Mouse (Mus musculus) MEL-GATA-1-ER (cell line): ENCODE results near the gene 4833427G06Rik.
"Not testable (repeated sequence)": the region's sequence is repeated elsewhere in the genome, so short reads cannot be mapped to it uniquely, and the experiment has no call there.

Experiments
- DNase-seq: peaks from one replicate; pipeline ENCODE4 v3.0.0-alpha.2; 2012; ENCODE audit warnings: low read depth; ENCODE audit errors: extremely low read depth

4833427G06Rik gene

DNA sequence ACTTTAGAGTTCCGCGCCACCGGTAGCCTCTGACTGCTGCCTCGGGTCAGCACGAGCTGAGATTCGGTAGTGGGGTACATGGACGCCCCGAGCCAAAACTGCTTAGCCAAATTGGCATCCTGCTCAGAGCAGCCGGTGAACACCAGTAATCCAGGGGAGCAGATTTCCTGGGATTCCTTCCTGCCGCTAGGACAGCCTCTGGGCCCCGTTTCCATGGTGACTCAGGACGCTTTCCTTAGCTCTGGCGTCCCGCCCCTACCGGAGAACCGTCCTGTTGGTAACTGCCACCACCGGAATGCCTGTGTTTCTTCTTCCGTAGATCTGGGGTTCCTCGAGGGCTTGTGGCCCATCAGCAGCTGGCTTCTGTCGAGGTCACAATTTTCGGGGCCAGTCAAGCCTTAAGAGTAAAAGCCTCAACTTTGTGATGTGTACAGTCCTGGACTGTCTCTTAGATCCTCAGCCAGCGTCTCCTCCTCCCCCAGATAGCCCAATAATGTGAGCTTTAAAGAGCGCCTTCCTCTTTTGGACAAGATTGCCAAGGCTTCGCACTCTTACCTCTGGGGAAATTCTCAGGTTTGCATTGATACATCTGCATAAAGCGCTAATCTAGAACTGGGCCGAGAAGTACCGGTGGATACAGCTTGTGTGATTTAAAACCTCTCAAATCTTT is at the start of gene 4833427G06Rik:
4833427G06Rik (minus strand) TSS at position 323 of the 670 bp plus-strand sequence.
- no peak for DNase-seq

DNA sequence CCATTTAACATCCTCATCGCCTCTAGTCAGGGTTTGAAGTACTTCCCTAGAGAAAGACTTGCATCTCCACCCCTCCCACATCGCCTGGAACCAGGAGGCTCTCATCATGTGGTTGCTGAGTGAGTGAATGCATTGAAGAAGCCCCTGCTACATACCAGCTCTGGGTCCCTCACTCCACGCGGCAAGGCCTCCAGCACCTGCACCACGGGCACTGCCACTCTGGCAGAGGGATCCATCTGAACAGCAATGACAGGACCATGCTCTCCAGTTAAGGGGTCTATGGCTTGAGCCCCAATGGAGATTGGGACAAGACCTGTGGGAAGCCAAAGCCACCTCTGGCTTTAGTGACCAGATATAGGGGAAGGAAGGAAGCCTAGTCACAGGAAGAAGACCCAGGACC is 45.4 kb upstream of the 4833427G06Rik start:
- no peak for DNase-seq

DNA sequence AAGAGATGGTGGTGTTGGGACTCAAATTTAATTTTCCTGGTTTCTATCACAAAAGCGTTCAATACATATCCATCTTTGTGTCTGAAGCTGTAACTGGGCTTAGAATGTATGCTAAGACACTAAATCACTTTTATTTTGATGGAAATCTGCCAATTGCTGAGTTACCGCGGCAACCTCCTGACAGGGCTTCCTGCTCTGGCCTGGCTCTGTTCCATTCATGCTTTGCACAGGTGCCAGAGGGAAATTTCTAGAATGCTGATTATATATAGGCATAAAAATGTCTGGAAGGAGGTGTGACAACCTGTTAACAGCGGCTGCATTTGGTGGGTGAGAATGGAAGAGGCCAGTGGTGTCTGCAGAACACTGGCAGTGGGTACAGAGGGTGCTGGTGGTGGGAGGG is 44.6 kb upstream of the 4833427G06Rik start:
- no peak for DNase-seq

DNA sequence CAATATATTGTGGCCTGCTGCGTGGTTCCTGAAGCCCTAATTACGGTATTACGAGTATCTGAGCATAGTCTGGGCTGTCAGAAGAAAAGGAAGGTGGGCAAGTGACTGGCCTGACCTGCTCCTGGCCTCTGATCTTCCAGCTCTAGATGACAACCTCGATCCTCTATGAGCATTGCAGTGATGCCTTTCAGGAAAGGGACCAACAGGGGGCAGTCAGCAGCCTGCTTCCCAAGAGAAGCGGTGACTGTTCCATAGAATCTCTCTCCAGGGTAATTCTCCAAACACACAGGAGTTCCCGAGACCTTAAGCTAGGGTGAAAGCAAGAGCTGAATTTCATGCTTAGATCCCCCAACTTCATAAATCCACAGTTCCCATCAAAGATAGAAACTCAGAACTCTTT is 42.3 kb upstream of the 4833427G06Rik start:
- no peak for DNase-seq

DNA sequence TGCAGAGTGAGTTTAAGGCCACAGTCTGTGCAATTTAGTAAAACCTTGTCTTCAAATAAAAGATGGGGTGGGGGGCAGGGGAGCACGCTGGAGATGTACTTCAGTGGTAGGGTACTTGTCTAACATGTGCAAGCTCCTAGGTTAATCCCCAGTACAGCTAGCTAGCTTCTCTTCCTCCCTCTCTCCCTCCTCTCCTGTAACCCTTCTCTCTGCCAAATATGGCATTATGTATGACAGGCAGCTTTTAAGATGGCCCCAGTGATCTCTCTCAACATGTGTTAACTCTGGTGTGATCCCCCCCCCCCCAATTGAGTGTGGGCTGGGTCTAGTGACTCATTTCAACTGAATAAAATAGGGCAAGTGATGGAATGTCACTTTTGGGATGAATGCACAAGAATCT is 41.6 kb upstream of the 4833427G06Rik start:
- no peak for DNase-seq

DNA sequence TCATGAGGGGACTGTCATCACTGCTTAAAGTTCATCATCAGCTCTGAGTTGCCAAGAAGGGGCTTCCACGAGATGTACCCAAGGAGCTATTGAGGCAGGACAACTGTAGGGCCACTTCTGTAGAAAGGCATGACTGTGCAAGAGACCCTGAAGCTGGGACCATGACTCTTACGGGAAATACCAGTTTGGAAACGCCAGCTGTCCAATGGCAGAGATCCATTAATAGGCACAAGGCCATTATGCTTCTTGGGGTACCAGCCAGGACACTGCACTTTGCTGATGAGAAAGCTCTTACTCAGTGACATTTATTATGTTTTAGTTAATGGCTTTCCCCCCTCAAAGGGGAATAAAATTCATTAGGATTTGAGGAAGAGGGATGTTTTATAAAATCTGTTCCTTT is 38.8 kb upstream of the 4833427G06Rik start:
- no peak for DNase-seq

DNA sequence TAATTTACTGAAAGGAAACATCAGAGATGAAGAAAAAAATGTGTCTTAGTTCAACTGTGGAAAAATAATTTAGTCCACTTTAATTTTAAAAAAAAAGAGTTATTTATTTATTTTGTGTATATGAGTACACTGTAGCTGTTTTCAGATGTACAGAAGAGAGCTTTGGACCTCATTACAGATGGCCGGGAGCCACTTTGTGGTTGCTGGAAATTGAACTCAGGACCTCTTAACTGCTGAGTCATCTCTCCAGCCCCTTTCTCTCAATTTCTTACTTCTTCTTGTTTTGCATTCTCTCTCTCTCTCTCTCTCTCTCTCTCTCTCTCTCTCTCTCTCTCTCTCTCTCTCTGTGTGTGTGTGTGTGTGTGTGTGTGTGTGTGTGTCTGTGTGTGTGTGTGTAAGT is 37.5 kb upstream of the 4833427G06Rik start:
- DNase-seq, result not testable (repeated sequence)

DNA sequence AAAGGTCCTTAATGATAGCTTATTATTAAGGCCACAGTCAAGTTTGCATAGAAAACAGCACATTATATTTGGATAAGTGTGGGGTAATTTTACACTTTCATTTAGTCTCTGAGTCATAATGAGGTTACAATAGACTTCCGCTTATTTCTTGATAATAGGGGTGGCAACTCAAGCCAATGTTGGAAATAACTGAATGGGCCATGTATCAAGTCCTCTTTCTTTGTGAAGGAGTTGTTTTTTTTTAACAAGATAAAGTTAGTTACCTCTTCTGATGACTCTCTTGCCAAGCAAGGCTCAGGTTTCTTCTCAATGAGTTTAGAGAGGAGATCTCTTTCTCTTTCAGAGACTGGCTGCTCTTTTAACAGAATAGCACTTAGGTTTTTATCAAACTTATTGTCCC is 36.4 kb upstream of the 4833427G06Rik start:
- peak; percentile 65 for DNase-seq

DNA sequence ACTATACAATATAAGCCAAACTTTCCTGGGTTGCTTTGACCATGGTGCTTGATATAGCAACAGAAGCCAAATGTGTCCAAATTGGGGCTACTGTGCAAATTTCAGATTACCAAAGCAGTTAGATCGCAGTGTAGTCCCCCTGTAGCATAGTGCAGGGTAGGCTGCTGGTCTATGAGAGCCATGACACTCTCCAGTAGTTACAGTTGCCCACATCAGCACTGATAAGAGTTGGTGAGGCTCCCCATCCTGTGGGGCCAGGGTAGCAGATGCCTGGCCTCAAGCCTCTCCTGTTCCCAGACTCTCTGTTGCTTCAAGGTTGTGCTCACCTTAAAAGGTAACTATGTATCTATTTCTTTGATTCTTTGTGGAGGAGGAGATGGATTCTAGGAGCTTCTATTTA is 36.0 kb upstream of the 4833427G06Rik start:
- DNase-seq, result no peak

DNA sequence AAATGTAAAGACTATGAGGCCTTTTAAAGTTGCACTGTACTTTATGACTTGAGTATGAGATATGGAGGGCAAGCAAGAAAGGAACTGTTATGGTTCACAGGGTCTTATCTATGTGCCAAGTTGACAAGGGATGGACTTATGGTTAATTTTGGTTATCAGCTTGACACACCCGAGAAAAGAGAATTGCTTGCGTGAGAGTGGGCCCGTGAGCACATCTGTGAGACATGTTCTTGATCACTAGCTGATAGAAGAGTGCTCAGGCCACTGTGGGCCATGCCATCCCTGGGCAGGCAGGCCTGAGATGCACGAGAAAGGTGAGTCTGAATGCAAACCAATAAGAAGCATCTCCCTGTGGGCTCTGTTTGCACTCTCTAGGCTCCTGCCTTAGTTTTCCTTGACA is 35.6 kb upstream of the 4833427G06Rik start:
- peak; percentile 26 for DNase-seq

DNA sequence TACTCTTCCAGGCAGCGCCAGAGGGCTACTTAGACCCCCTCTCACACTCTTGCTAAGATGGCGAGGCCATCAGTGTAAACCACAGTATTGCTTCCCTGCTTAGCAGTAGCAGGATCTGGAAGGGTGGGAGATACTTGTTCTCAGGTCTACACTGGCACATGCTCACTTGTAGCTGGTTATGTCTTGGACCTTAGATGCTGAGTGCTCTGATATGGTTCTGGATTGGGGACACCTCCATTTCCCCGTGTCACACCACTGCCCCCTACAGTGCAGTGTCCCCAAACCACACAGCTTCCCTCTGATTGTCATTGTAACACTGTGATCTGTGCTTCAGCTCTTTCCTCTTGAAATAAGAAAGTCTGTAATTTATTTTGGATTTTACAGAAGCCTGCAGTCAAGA is 35.1 kb upstream of the 4833427G06Rik start:
- DNase-seq, result peak; percentile 47

DNA sequence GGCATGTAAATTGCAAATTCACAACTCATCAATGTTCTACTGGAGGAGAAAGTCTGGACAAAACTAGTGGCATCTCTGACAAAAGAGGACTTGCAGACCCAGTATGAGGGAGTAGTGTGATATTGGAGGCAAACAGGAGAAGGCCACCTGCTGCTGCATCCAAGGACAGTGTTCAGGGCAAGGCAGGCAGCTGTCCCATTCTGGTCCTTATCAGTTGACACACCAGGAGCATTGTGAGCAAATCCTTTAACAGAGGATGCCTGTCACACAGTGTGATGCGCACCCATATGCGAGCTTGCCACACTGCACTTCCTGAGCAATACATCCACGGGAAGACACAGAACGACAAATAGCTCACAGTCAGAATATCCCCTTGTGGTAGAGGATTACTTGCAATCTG is 12.9 kb upstream of the 4833427G06Rik start:
- DNase-seq, result no peak

DNA sequence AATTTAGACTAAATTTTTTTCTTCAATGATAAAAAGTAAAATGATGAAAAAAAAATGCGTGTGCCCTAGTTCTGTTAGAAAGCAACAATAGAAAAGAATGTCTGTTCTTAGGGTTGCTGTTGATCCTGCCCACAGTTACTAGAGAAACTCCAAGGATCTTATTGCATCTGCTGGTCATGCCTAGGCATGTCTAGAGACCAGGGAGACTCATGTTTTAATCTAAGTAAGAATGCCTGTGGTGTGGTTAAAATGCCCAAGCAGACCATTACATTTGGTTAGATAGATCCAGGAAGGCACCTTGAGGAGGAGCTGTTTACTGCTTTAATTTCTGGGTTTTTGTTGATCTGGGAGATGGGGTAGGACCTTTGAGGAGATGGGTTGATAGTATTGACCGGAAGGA is 3.9 kb upstream of the 4833427G06Rik start:
- DNase-seq, result no peak

DNA sequence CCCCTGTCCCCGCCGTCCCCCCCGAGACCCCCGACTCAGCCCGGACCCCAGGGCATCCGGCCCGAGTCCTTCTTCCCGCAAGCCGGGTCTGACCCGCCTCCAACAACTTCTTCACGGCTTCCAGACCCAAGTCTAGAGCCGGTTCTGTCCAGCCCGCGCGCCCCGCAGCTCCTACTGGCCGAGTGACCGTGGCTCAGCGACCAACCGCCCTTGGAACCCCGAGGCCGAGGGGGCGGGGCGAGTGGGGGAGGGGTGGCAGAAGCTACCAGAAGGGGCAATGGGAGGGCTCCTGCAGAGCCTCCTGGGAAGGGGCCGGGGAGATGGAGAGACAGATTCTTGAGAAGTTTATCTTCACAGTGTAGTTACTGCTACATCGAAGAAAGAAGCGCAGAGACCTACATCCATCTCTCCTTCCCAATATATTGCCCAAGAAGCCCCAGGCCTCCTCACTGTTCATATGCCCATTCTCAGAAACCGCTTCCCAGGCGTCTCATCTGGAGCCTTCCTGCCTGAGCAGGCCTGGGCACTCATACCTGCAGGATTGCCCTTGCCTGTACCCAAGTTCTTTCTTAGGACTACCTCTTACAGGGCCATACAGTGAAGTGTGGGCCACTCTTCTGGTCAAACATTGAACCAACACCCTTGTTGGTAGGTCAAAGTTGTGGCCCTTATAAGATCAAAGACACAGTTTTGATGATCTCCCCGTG is 2.1 kb upstream of the 4833427G06Rik start:
- no peak for DNase-seq

DNA sequence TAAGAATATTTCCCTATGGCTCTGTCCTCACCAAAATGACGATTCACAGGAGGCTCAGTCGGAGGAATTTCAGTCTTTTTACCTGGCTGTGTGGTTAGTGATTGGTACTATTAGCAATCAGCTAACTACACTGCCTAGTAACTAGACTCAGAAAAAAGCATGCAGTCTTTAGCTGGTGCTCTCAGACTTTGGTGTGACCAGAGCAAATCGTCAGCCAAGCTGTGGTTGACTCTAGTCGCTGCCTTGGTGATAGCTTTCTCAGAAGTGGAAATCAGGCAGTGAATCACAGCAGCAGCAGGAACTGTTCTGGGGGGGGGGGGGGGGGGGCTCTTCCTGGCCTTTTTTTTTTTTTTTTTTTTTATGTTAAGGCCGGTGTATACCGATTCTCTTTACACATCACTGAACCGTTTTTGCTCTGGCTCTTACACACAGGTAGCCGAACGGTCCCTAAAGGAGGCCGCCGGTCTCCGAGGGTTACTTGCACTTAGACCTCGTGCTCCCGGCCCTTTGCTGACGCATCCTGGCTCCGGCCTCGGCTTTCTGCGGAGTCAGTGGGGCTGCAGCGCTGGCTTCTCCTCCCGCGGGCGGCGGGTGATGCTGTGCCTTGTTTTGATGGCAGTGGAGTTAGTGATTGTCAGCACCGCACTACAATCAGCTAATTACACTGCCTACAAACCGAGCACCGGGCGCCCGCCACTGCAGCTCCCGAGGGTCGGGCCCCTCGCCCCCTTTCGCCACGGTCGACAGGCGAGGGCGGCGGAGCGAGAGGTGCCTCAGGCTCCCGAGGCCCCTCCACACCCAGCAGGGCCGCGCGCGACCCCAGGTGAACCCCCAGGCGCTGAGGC is 1.3 kb upstream of the 4833427G06Rik start:
- DNase-seq, result no peak

DNA sequence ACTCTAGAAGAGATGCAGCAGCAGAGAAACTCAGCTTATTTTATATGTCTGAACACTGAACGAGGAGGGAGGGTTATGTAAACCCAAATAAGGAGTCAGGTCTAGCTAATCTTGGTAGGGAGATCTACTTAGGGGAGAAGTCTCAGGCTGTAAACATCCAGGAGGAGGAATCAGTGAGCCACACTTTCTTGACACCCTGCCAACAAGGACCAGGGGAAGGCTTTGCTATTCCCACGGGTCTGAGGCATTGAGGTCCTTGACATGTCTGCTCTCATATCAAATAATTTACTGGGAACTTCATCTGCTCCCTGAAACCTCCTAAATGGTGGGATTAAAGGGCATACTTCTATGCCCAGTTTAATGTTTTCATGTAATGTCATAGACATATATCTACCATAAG is 5.6 kb downstream of the 4833427G06Rik start:
- no peak for DNase-seq

DNA sequence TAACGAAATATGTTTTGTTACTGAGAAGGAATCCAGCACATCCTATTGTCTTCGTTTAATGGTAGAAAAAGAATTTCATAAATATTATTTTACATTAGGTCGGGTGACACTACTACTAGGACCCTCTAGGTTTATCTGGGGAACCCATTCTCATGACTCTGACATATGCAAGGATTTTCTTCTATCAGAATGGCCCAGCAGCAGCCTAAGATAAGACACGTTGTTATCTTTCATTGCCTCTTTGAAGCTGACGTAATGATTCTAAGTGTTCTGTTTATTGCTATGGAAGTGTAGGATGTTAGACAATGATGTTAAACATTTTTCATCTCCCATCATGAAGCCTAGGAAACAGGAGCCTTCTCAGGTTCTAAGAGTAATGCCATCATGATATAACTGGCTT is 8.2 kb downstream of the 4833427G06Rik start:
- no peak for DNase-seq

DNA sequence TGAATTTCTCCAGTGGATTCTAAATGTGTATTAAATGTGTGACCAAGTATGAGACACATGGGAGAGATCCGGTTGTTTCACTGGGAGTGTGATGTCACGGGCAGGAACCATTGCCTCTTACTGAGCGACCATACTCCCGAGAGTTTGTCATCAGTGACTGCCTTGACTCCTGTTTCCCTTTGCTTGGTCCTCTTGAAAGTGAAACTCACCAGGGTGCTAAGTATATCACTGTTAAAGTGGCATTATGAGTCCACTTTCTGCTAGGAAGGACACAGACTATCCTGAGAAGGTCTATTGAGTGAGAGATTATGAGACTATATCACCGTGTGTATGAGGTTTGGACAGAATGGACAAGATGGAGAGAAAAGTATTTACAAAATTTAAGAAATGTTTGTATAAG is 20.3 kb downstream of the 4833427G06Rik start:
- DNase-seq, result no peak

DNA sequence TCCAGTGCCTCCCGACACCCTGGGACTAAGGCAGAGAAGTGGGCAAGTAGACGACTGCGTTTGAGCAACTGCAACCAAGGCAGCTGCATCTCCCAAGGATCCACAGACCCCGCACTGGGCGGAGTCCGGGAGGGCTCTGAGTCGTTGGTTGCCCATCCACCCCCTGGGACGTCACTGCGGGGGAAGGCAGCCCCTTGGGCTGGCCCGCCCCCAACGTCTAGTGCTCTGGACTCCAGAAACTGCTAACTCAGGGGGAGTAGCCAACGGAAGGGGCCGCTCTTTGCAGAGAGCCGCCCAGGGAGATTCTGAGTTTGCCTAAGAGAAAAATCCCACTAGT is 24.9 kb downstream of the 4833427G06Rik start, which contains the start of gene Layn:
Layn (minus strand) TSS at position 116 of the 337 bp plus-strand sequence.
- DNase-seq, result no peak

DNA sequence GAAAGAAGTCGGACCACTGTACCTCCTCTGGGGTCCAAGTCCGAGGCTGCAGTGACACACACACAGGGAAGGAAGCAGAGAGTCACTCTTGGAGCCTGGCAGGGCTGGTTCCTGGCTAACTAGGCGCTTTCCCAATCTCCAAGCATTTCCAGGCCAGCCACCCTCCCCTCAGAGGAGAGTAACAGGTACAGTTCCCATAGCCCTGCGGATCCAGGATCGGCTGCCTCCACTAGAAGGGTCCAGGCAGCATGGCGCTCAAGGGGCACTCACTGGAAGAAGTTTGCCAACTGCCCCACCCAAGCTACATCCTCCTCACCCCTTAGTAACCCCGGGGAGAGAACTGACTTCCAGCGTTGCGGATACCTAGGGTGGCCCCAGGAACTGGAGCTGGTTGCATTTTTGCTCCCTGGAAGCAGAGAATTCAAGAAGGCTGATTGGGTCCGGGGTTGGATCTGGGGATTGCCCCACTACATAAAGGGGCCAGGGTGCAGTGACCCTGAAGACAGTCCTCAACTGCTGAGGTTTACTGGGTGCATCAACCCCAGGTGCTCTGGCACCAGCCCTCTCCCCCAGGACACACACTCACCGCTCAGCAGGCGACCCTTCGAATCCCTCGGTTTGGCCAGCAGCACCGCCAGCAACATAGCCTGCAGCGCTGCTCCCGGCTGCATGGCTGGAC is 25.4 kb downstream of the 4833427G06Rik start:
- no peak for DNase-seq

DNA sequence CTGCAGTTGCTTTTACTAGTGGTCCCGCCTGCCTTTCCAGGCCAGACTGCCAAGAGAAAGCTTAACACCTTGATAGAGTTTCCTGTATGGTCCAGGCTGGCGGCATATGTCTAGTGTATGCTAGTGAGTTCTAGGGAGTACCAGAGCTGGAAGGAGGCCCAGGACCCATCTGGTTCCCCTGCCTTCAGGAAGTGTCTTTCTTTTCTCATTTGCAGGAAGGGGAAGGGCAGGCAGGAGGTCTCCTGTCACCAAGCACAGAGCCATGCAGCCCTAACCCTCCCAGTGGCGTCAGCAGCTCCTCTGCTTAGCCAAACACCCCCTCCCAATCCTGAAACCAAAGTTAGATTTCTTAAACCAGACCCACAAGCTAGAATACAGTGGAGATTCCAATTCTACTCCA is 26.1 kb downstream of the 4833427G06Rik start:
- no peak for DNase-seq

DNA sequence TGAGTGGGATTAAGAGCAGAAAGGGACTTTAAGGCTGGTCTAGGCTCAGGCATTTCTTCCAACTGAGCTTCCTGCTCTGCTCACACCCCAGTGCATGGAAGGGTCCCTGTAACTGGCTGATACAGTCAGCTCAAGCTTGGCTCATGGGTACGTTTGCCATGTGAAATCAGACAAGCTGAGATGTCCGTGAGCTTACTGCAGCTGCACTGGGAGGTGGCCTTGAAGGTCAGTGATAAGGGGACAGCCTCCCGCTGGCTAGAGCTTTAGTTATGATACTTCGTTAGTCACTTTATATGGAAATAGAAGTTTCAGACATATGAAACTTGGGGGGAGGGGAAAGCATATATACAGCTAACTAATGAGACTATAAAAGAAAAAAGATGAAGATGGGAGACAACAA is 31.1 kb downstream of the 4833427G06Rik start:
- DNase-seq, result no peak
